Mouse (Mus musculus) midbrain, embryonic 12.5 days (tissue): Measurements from ENCODE around the gene C6. TPM values are rescaled to one million over a fixed set of nuclear protein-coding genes. Genes with fewer than 3 reads are reported as not detected.

Source experiments
- ATAC-seq: fragments of 200-750 bp; cut with Nextera tagmentation; 2 replicates; pipeline ENCODE4 v1.8.0; 2017; ENCODE audit warnings: low read depth, moderate TSS enrichment, moderate library complexity; ENCODE audit not compliant: low FRiP score
- H3K27ac ChIP-seq: fragments of 300-500 bp; sonication (generic); replicated peaks from 2 replicates; pipeline ENCODE4 v1.5.1; 2016; ENCODE audit warnings: mild to moderate bottlenecking
- H3K27me3 ChIP-seq: fragments of 300-500 bp; sonication (generic); 2 replicates; pipeline ENCODE4 v1.6.1; 2016; ENCODE audit warnings: mild to moderate bottlenecking
- H3K36me3 ChIP-seq: fragments of 300-500 bp; sonication (generic); 2 replicates; pipeline ENCODE4 v1.6.1; 2016
- H3K4me1 ChIP-seq: fragments of 300-500 bp; sonication (generic); 2 replicates; pipeline ENCODE4 v1.6.1; 2016
- H3K4me2 ChIP-seq: fragments of 300-500 bp; sonication (generic); replicated peaks from 2 replicates; pipeline ENCODE4 v1.6.1; 2016; ENCODE audit warnings: mild to moderate bottlenecking, moderate library complexity
- H3K4me3 ChIP-seq: fragments of 300-500 bp; sonication (generic); 2 replicates; pipeline ENCODE4 v1.5.1; 2016; ENCODE audit warnings: mild to moderate bottlenecking
- H3K9ac ChIP-seq: fragments of 300-500 bp; sonication (generic); replicated peaks from 2 replicates; pipeline ENCODE4 v1.6.1; 2016; ENCODE audit warnings: mild to moderate bottlenecking, moderate library complexity
- H3K9me3 ChIP-seq: fragments of 300-500 bp; sonication (generic); 2 replicates; pipeline ENCODE4 v1.6.1; 2016; ENCODE audit warnings: mild to moderate bottlenecking
- WGBS: fragments of 180-500 bp; shearing (Covaris S2); methylation state at CpG from one replicate; pipeline ENCODE4 v1.1.7; 2016; 5-methylcytosine and 5-hydroxymethylcytosine counted together
- polyA plus RNA-seq: library from polyadenylated mRNA; unstranded; fragments of >200 nt; fragmentation: Nextera tagmentation; extraction: Ambion mirVana; gene quantifications from 2 replicates; pipeline ENCODE4 v1.2.1, GENCODE M21; 2016

C6 gene
- polyA plus RNA-seq: not detected in 2 replicates

DNA sequence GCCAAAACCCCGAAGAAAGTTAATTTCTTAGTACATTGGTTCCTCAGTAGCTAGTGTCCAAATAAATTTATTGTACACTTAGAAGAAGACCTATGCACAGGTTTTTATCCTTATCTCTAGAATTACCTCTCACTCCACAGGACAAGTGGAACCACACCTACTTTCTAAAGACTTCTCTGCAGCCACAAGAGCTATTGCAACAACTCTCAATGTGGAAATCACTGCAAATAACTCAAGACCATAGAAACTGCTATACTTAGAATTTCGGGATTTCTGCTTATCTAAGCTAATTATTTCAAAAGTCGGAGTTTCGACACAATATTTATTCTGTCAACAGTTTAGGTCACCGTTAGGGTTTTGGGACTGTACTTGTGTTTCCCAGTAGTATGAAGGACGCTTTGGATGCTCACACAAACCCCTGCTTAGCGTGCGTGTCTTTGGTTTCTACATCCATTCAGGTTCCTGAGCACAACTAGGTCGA is at the start of gene C6:
C6 (plus strand) TSS at position 346 of the 481 bp plus-strand sequence.
- Histone ChIP-seq H3K9me3 (no peaks in the 10 kb centered on the region), H3K4me2 (no peak within 1 kb of the TSS), H3K9ac (no peak within 1 kb of the TSS), H3K4me1 (no peaks in the 10 kb centered on the region), H3K27me3 (no peaks in the 10 kb centered on the region), H3K27ac (no peak within 1 kb of the TSS), H3K4me3 (no peak within 1 kb of the TSS), H3K36me3 (no peaks in the 10 kb centered on the region)
- no peak for ATAC-seq
- 91% methylated on average over 9 of the region's 9 CpGs for WGBS

DNA sequence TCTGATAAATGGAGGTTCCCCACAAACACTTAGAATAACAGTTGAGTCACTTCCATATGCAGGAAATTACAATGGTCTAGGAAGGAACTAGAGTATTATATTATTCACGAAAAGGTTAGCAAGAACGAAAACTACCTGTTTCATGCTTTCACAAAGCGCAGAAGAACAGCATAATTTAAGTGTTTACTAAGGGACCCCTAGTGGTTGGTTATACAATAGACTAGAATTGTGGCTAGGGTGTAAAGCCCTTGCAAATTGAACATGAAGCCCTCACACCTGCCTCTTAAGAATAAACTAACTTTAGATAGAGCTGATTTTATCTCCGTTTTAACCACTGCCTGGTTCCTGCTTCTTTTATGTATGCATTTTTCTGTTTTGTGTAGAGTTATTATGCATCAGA is 29.4 kb upstream of the C6 start:
- ATAC-seq: no peak

DNA sequence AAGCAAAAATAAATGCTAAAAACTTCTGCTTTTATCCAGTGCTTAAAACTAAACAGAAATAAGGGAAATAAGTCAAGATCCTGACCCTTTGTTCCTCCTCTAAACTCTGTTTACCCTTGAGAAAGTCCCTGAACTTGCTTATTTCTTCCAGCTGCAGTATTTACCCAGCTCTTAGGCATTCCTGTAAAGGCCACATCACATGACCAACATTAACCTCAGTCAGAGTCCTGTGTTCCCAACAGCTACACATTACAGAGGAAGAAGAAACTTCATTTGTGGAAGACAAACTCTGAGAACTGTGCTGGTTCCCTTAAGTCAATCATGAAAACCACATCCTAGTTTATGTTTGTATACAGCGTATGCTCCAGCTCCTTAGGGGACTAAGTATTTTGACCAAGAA is 7.2 kb downstream of the C6 start:
- H3K4me1 ChIP-seq: no peaks in the 10 kb centered on the region
- no peak for ATAC-seq
- H3K4me2 ChIP-seq: no peak overlapping the region
- no peak overlapping the region for H3K4me3 ChIP-seq
- 90% methylated on average over 1 of the region's 1 CpGs for WGBS
- H3K9me3 ChIP-seq: no peaks in the 10 kb centered on the region
- H3K27ac ChIP-seq: no peak overlapping the region
- H3K27me3 ChIP-seq: no peaks in the 10 kb centered on the region
- H3K9ac ChIP-seq: no peak overlapping the region
- no peaks in the 10 kb centered on the region for H3K36me3 ChIP-seq

More for the DNA sequence above, 29.4 kb upstream of the C6 start:
- Histone ChIP-seq H3K27me3 (no peaks in the 10 kb centered on the region), H3K27ac (no peak overlapping the region), H3K9me3 (peaks cover 11% of the 10 kb centered on the region), H3K4me1 (no peaks in the 10 kb centered on the region), H3K36me3 (no peaks in the 10 kb centered on the region), H3K4me2 (no peak overlapping the region), H3K9ac (no peak overlapping the region), H3K4me3 (no peak overlapping the region)
- WGBS: 86% methylated on average over 4 of the region's 4 CpGs

DNA sequence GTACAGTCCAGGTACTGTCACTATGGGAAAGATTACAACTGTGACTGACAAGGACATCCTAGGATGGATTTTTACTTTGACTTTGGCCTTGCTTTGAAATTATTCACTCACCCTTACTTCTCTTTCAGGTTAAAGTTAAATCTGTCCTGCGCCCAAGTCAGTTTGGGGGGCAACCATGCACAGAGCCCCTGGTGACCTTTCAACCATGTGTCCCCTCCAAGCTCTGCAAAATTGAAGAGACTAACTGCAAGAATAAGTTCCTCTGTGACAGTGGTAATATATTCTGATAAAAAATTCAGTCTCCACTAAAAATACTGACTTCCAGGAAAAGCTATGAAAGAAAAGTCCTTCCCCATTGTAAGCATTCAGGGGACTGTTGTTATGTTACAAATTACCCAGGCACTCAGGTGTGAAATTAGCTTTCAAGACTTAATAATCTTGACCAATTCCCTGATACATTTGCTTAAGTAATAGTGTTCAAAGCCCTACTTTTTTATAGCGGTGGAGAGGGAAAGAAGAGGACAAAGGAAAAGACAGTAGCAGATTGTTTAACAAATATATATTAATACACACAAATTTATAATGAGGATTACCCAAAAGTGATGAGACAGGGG is 8.1 kb downstream of the C6 start:
- ATAC-seq: no peak
- 75% methylated on average over 2 of the region's 2 CpGs for WGBS

DNA sequence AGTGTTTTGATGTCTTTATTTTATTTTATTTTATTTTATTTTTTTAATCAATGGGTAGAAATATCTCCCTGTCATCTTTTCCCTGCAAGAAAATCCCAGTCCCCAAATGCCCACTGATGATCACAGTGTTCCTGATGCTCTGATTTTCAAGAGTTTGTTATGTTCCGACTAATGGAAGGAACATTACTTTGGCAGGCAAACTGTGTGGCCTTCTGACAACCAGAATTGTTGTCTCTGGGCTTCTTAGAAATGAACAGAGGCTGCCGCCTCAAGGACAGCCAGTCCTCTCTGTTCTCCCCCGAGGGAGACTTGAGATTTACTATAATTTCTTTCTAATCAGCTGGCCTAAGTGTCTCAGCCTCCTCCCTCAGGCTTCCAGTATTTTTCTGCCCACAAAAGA is 20.7 kb downstream of the C6 start:
- Histone ChIP-seq H3K4me1 (no peaks in the 10 kb centered on the region), H3K4me2 (no peak overlapping the region), H3K4me3 (no peak overlapping the region), H3K27ac (no peak overlapping the region), H3K27me3 (no peaks in the 10 kb centered on the region), H3K9ac (no peak overlapping the region), H3K36me3 (no peaks in the 10 kb centered on the region), H3K9me3 (no peaks in the 10 kb centered on the region)
- WGBS: 84% methylated on average over 3 of the region's 3 CpGs
- no peak for ATAC-seq

More for the DNA sequence above, 8.1 kb downstream of the C6 start:
- Histone ChIP-seq H3K27me3 (no peaks in the 10 kb centered on the region), H3K9ac (no peak overlapping the region), H3K4me2 (no peak overlapping the region), H3K27ac (no peak overlapping the region), H3K9me3 (no peaks in the 10 kb centered on the region), H3K4me3 (no peak overlapping the region), H3K36me3 (no peaks in the 10 kb centered on the region), H3K4me1 (no peaks in the 10 kb centered on the region)

DNA sequence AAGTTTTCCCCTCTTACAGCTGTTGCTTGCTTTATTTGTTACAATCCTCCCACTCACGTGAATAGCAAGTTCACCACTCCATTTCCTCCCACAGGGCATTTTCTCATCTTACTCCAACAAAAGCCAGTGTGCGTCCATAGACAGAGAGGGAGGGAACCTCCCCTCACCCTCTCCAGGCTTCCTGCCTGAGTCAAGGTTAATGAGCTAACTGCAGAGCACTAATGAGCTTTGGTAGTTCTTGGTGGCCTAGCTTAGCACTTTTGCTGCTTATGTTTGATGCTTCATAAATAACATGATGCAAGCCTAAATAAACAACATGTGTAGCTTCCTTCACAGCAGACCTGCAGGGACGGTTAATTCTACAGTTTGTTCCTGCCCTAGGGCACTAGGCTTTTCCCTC is 63.4 kb downstream of the C6 start:
- no peak for ATAC-seq
- Histone ChIP-seq H3K27me3 (no peaks in the 10 kb centered on the region), H3K9me3 (no peaks in the 10 kb centered on the region), H3K36me3 (no peaks in the 10 kb centered on the region), H3K4me1 (no peaks in the 10 kb centered on the region), H3K4me3 (no peak overlapping the region), H3K4me2 (no peak overlapping the region), H3K27ac (no peak overlapping the region), H3K9ac (no peak overlapping the region)
- 57% methylated on average over 3 of the region's 3 CpGs for WGBS

DNA sequence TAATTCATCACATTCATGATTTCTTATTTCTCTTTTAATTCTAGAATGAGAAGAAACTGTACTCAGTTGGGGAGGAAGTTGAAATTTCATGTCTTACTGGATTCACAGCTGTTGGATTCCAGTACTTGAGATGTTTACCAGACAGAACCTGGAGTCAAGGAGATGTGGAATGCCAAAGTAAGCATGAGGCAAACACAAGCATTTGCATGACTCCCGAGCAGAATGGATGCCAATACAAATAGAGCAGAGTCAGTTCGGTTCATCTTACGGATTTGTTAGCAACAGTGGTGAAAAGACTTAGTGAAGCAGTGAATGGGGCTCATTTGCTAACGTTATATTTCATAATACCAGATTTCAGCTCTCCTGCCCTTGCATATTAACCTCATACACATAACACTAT is 69.9 kb downstream of the C6 start:
- H3K4me1 ChIP-seq: no peaks in the 10 kb centered on the region
- H3K9me3 ChIP-seq: no peaks in the 10 kb centered on the region
- no peak for ATAC-seq
- no peak overlapping the region for H3K27ac ChIP-seq
- no peaks in the 10 kb centered on the region for H3K36me3 ChIP-seq
- no peak overlapping the region for H3K4me3 ChIP-seq
- H3K27me3 ChIP-seq: no peaks in the 10 kb centered on the region
- WGBS: 73% methylated on average over 4 of the region's 4 CpGs
- no peak overlapping the region for H3K9ac ChIP-seq
- H3K4me2 ChIP-seq: no peak overlapping the region

DNA sequence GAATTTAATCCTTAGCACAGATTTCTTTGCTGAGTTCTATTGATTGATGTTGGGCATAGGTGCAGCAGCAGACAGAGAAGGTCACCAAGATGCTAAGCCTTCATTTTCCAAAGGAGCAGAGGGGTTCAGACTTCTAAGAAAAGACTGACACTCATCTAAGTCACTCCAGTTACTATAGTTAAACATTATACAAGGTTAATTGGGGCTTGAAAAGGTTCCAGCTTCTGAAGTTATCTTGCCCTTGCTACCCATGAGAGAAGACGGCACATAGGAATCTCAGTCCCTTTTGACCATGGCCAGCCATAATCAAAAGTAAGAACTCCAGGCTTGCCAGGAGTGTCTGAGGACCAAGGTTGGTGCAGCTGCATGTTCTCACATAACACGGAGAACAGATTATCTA is 77.3 kb downstream of the C6 start:
- no peaks in the 10 kb centered on the region for H3K27me3 ChIP-seq
- WGBS: 83% methylated on average over 2 of the region's 2 CpGs
- H3K4me2 ChIP-seq: no peak overlapping the region
- H3K4me1 ChIP-seq: no peaks in the 10 kb centered on the region
- H3K4me3 ChIP-seq: no peak overlapping the region
- no peak overlapping the region for H3K27ac ChIP-seq
- H3K9me3 ChIP-seq: no peaks in the 10 kb centered on the region
- no peaks in the 10 kb centered on the region for H3K36me3 ChIP-seq
- ATAC-seq: no peak
- H3K9ac ChIP-seq: no peak overlapping the region

DNA sequence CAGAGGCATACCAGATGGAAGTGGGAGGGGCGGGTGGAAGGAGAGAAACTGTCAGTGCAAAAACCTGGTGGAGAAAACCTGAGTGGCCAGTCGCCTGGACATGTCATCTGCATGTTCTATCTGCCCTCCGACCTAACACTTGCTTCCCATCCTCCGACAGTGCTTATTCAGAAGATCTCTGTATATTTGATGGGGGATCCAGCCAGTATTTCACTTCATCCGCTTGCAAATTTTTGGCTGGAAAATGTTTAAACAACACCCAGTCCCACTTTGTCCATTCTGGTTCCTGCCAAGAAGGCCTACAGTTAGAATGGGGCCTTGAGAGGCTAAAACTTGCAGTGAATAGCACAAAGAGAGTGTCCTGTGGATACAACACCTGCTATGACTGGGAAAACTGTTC is 81.2 kb downstream of the C6 start:
- Histone ChIP-seq H3K36me3 (no peaks in the 10 kb centered on the region), H3K9ac (no peak overlapping the region), H3K4me2 (no peak overlapping the region), H3K9me3 (no peaks in the 10 kb centered on the region), H3K27me3 (no peaks in the 10 kb centered on the region), H3K27ac (no peak overlapping the region), H3K4me3 (no peak overlapping the region), H3K4me1 (no peaks in the 10 kb centered on the region)
- ATAC-seq: no peak
- 87% methylated on average over 5 of the region's 5 CpGs for WGBS

DNA sequence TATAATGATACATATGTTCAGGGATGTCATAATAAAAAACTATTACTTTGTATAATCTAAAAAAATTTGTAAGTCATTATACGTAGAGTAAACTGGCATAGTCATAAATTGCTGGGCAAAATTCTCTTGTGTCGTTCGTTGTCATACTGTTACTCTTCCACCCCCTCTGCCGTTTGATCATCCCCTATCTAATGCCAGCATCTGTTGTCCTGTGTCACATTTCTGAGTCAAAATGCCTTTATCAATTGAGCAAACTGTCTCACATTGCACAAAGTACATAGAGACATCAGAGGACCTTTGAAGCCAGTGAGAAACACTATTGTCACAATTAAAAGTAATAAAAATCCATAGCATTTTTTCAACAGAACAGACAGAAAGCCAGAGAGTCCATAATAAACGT is 88.0 kb downstream of the C6 start:
- no peaks in the 10 kb centered on the region for H3K4me1 ChIP-seq
- no peak overlapping the region for H3K27ac ChIP-seq
- H3K36me3 ChIP-seq: no peaks in the 10 kb centered on the region
- no peak overlapping the region for H3K4me2 ChIP-seq
- no peak for ATAC-seq
- no peaks in the 10 kb centered on the region for H3K27me3 ChIP-seq
- H3K4me3 ChIP-seq: no peak overlapping the region
- no peak overlapping the region for H3K9ac ChIP-seq
- no peaks in the 10 kb centered on the region for H3K9me3 ChIP-seq
- 84% methylated on average over 5 of the region's 5 CpGs for WGBS

DNA sequence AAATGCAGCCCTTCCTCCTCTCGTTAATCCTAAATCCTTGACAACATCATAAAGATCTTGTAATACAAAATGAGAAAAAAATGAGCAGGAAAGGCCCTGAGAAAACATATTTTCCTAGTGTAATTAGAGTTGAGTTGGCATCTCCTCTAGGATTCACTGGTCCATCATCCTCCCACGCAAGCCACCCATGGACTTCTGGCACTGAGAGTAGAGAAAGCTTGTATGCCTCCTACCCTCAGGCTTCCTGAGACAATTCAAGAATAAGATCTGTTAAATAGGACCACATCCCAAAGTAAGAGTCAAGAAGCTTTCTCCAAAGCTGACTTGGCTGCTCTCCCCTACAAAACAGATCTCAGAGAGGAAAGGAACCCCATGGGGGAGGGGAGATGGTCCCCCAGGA is 88.7 kb downstream of the C6 start:
- Histone ChIP-seq H3K4me2 (no peak overlapping the region), H3K4me3 (no peak overlapping the region)
- WGBS: 88% methylated on average over 2 of the region's 2 CpGs

DNA sequence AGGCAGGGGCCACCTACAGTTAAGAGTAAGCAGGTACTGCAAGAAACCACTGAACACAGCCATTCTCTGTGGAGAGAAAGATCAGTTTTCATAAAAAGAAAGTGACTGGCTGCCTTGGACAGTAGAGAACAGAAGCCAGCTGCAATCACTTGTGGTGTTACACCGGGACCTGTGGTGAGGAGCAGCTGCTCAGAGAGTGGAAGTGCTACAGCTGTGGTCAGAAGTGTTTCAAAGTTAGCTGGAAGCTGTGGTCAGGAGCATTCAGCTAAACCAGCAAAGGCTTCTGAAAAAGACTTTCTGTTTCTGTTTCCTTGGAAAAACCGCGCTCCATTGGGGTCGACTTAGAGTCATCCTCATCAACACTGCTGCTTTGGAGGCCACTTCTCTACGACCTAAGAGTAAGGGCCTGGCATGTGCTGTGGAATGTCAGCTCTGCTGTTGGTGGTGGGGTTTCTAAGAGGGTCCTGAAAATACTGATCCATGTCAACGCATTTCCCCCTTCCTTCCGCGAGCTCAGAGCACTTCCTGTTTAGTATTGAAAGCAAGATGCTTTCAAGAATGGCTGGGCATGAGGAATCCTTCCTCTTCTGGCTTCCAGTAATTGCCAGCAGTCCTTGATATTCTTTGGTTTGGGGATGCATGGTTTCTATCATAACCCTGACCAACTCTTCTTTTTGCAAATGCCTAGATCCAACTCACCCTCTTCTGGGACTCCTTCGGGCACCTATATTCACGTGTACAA is 89.9 kb downstream of the C6 start:
- no peak overlapping the region for H3K9ac ChIP-seq
- H3K4me2 ChIP-seq: no peak overlapping the region
- 89% methylated on average over 10 of the region's 10 CpGs for WGBS
- H3K27ac ChIP-seq: no peak overlapping the region
- no peaks in the 10 kb centered on the region for H3K27me3 ChIP-seq
- H3K36me3 ChIP-seq: no peaks in the 10 kb centered on the region
- no peaks in the 10 kb centered on the region for H3K4me1 ChIP-seq
- no peak for ATAC-seq
- no peaks in the 10 kb centered on the region for H3K9me3 ChIP-seq
- no peak overlapping the region for H3K4me3 ChIP-seq

More for the DNA sequence above, 88.7 kb downstream of the C6 start:
- Histone ChIP-seq H3K27me3 (no peaks in the 10 kb centered on the region), H3K27ac (no peak overlapping the region), H3K4me1 (no peaks in the 10 kb centered on the region), H3K9ac (no peak overlapping the region), H3K36me3 (no peaks in the 10 kb centered on the region), H3K9me3 (no peaks in the 10 kb centered on the region)
- ATAC-seq: no peak
